Mouse (Mus musculus): ENCODE data around the gene Angel2. TPM values are rescaled to one million over a fixed set of nuclear protein-coding genes. Genes with fewer than 3 reads are reported as not detected.

Gene Angel2
- polyA plus RNA-seq, 1 experiment: 17.7 TPM

- Histone ChIP-seq H3K36me3 (ENCODE audit: control insufficient read depth, insufficient read depth) (peaks cover 27% of the 10 kb centered on the region), H3ac (ENCODE audit: control insufficient read depth, insufficient read length) (no peak overlapping the region), H3K27me3 (ENCODE audit: control insufficient read depth, insufficient read depth, insufficient read length) (no peaks in the 10 kb centered on the region), H3K4me3 (no peak overlapping the region), H3K4me2 (ENCODE audit: low read depth) (no peak overlapping the region), H3K79me2 (ENCODE audit: control insufficient read depth, insufficient read depth) (no peaks in the 10 kb centered on the region)
- TF ChIP-seq POLR2A (IDR thresholded peaks at IDR 0.05; ENCODE audit: insufficient read length, low read depth) (no peak), MAX (IDR thresholded peaks at IDR 0.05; ENCODE audit: low read depth) (no peak), MYOG (IDR thresholded peaks at IDR 0.05; ENCODE audit: control insufficient read depth in 1 of 3, insufficient read depth in 1 of 3, insufficient read length in 2 of 3, low read depth in 2 of 3) (no peak), TCF12 (IDR thresholded peaks at IDR 0.05; ENCODE audit: insufficient read depth, poor library complexity, severe bottlenecking) (no peak), MYOD1 (IDR thresholded peaks at IDR 0.05; ENCODE audit: control insufficient read depth in 1 of 3, insufficient read length in 2 of 3, low read depth in 2 of 3) (no peak), E2F4 (IDR thresholded peaks at IDR 0.05; ENCODE audit: insufficient read depth) (no peak), USF1 (IDR thresholded peaks at IDR 0.05; ENCODE audit: low read depth) (no peak), POLR2AphosphoS2 (IDR thresholded peaks at IDR 0.05; ENCODE audit: insufficient read length, low read depth) (no peak), REST (IDR thresholded peaks at IDR 0.05; ENCODE audit: insufficient read depth, insufficient read length) (no peak), TCF3 (IDR thresholded peaks at IDR 0.05; ENCODE audit: insufficient read length, low read depth) (no peak), SRF (IDR thresholded peaks at IDR 0.05; ENCODE audit: control insufficient read depth, insufficient read length, low read depth) (no peak), CEBPB (IDR thresholded peaks at IDR 0.05; ENCODE audit: insufficient read depth, poor library complexity, severe bottlenecking) (no peak)
These were observed 26.1 kb downstream of the Angel2 start for GRCm38 (mm10) chr1:190951014-190951413.

- Histone ChIP-seq H3ac (ENCODE audit: control insufficient read depth, insufficient read length) (no peak overlapping the region), H3K4me3 (no peak overlapping the region), H3K79me2 (ENCODE audit: control insufficient read depth, insufficient read depth) (no peaks in the 10 kb centered on the region), H3K4me2 (ENCODE audit: low read depth) (no peak overlapping the region), H3K36me3 (ENCODE audit: control insufficient read depth, insufficient read depth) (peaks cover 31% of the 10 kb centered on the region), H3K27me3 (ENCODE audit: control insufficient read depth, insufficient read depth, insufficient read length) (no peaks in the 10 kb centered on the region)
- TF ChIP-seq TCF12 (IDR thresholded peaks at IDR 0.05; ENCODE audit: insufficient read depth, poor library complexity, severe bottlenecking) (no peak), E2F4 (IDR thresholded peaks at IDR 0.05; ENCODE audit: insufficient read depth) (no peak), MYOG (IDR thresholded peaks at IDR 0.05; ENCODE audit: control insufficient read depth in 1 of 3, insufficient read depth in 1 of 3, insufficient read length in 2 of 3, low read depth in 2 of 3) (peak in 1 of 3 experiments; percentile 21), POLR2A (IDR thresholded peaks at IDR 0.05; ENCODE audit: insufficient read length, low read depth) (no peak)
These were observed 28.1 kb downstream of the Angel2 start for GRCm38 (mm10) chr1:190953009-190953408.

DNA sequence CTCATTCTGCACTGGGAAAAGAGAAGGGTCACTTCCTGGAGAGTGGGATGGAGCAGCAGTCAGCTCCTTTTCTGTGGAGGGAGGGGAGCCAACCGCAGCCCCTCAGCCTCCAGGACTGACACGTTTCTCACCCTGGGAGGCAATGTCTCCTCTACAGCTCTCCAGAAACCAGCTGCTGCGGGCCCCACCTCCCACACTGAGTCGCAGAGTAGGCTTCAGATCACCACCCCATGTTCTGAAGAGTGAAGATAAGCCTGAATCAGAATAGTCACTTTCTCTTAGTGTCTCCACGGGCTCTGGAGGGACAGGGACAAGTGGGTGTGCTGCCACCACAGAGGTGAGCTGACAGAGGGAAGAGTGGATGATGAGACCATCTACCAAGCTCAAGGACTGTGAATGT, 33.9 kb downstream of the Angel2 start:
- peaks cover 37% of the 10 kb centered on the region for H3K36me3 ChIP-seq (ENCODE audit: control insufficient read depth, insufficient read depth)
- no peak overlapping the region for H3ac ChIP-seq (ENCODE audit: control insufficient read depth, insufficient read length)
- no peaks in the 10 kb centered on the region for H3K79me2 ChIP-seq (ENCODE audit: control insufficient read depth, insufficient read depth)
- no peak for TF ChIP-seq TCF3 (IDR thresholded peaks at IDR 0.05; ENCODE audit: insufficient read length, low read depth)
- TF ChIP-seq MAX (IDR thresholded peaks at IDR 0.05; ENCODE audit: low read depth): no peak
- no peak for TF ChIP-seq MYOG (IDR thresholded peaks at IDR 0.05; ENCODE audit: control insufficient read depth in 1 of 3, insufficient read depth in 1 of 3, insufficient read length in 2 of 3, low read depth in 2 of 3)
- TF ChIP-seq E2F4 (IDR thresholded peaks at IDR 0.05; ENCODE audit: insufficient read depth): no peak
- no peak for TF ChIP-seq POLR2AphosphoS2 (IDR thresholded peaks at IDR 0.05; ENCODE audit: insufficient read length, low read depth)
- TF ChIP-seq POLR2A (IDR thresholded peaks at IDR 0.05; ENCODE audit: insufficient read length, low read depth): no peak
- no peak for TF ChIP-seq SRF (IDR thresholded peaks at IDR 0.05; ENCODE audit: control insufficient read depth, insufficient read length, low read depth)
- no peak for TF ChIP-seq USF1 (IDR thresholded peaks at IDR 0.05; ENCODE audit: low read depth)
- no peak overlapping the region for H3K4me2 ChIP-seq (ENCODE audit: low read depth)
- no peak overlapping the region for H3K4me3 ChIP-seq
- H3K27me3 ChIP-seq (ENCODE audit: control insufficient read depth, insufficient read depth, insufficient read length): no peaks in the 10 kb centered on the region

GRCm38 (mm10) chr1:190962760-190963159, 37.8 kb downstream of the Angel2 start:
- Histone ChIP-seq H3K27me3 (ENCODE audit: control insufficient read depth, insufficient read depth, insufficient read length) (no peaks in the 10 kb centered on the region), H3K4me2 (ENCODE audit: low read depth) (no peak overlapping the region), H3K79me2 (ENCODE audit: control insufficient read depth, insufficient read depth) (no peaks in the 10 kb centered on the region), H3K4me3 (no peak overlapping the region), H3K36me3 (ENCODE audit: control insufficient read depth, insufficient read depth) (peaks cover 45% of the 10 kb centered on the region), H3ac (ENCODE audit: control insufficient read depth, insufficient read length) (no peak overlapping the region)
- TF ChIP-seq SRF (IDR thresholded peaks at IDR 0.05; ENCODE audit: control insufficient read depth, insufficient read length, low read depth): no peak

DNA sequence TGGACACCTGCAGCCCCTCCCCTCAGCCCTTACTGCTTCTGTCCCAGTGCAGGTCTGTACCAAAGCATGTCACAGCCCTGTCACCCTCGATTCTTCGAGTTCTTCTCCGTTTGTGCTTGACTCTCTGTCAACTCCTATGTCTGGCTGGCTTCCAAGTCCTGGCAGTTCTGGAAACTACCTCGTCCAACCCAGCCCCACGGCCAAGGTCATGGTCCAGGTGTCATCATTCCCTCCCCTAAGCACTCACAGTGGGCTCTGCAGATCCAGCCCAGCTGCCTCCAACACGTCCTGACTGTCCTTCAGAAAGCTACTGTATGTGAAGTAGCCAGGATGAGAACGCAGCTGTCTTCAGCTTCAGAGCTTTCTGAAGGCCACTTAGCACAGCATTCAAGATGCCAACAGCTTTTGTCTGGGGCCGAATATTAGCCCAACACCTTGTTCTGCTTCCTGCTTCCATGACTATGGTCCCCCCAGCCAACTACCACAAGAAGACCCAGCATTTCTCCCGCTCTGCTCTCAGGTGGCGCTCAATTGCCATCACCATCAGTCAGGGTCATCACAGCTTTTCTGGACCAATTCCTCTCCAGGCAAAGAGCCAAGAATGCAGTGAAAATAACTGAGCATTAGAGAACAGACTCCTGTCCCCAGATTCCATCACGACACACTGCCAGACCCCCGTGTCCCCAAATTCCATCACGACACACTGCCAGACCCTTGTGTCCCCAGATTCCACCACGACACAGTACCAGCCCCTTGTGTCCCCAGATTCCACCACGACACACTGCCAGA, 40.3 kb downstream of the Angel2 start:
- H3K36me3 ChIP-seq (ENCODE audit: control insufficient read depth, insufficient read depth): peaks cover 41% of the 10 kb centered on the region
- H3K4me2 ChIP-seq (ENCODE audit: low read depth): no peak overlapping the region
- no peaks in the 10 kb centered on the region for H3K27me3 ChIP-seq (ENCODE audit: control insufficient read depth, insufficient read depth, insufficient read length)

More for the DNA sequence above, 40.3 kb downstream of the Angel2 start:
- TF ChIP-seq MYOG (IDR thresholded peaks at IDR 0.05; ENCODE audit: control insufficient read depth in 1 of 3, insufficient read depth in 1 of 3, insufficient read length in 2 of 3, low read depth in 2 of 3): no peak
- TF ChIP-seq MAX (IDR thresholded peaks at IDR 0.05; ENCODE audit: low read depth): no peak
- TF ChIP-seq POLR2AphosphoS2 (IDR thresholded peaks at IDR 0.05; ENCODE audit: insufficient read length, low read depth): no peak
- TF ChIP-seq USF1 (IDR thresholded peaks at IDR 0.05; ENCODE audit: low read depth): no peak
- no peak for TF ChIP-seq TCF3 (IDR thresholded peaks at IDR 0.05; ENCODE audit: insufficient read length, low read depth)
- no peak for TF ChIP-seq CEBPB (IDR thresholded peaks at IDR 0.05; ENCODE audit: insufficient read depth, poor library complexity, severe bottlenecking)
- TF ChIP-seq MYOD1 (IDR thresholded peaks at IDR 0.05; ENCODE audit: control insufficient read depth in 1 of 3, insufficient read length in 2 of 3, low read depth in 2 of 3): no peak
- no peak for TF ChIP-seq REST (IDR thresholded peaks at IDR 0.05; ENCODE audit: insufficient read depth, insufficient read length)
- TF ChIP-seq POLR2A (IDR thresholded peaks at IDR 0.05; ENCODE audit: insufficient read length, low read depth): no peak
- TF ChIP-seq E2F4 (IDR thresholded peaks at IDR 0.05; ENCODE audit: insufficient read depth): no peak
- TF ChIP-seq TCF12 (IDR thresholded peaks at IDR 0.05; ENCODE audit: insufficient read depth, poor library complexity, severe bottlenecking): no peak
- no peak for TF ChIP-seq SRF (IDR thresholded peaks at IDR 0.05; ENCODE audit: control insufficient read depth, insufficient read length, low read depth)
- Histone ChIP-seq H3ac (ENCODE audit: control insufficient read depth, insufficient read length) (no peak overlapping the region), H3K79me2 (ENCODE audit: control insufficient read depth, insufficient read depth) (no peaks in the 10 kb centered on the region), H3K4me3 (no peak overlapping the region)

Data from myocyte (in vitro differentiated cells).